Mouse (Mus musculus) heart, postnatal 4 days (tissue): ENCODE measurements at regions not wholly inside any gene's neighbourhood (a gene's known extent, or its start where the extent isn't known, plus 50 kb on each side); places are given as distances from the start of the nearest gene placed in this dataset.
A peak's percentile ranks its signal among the peaks of the same experiment; 100 is the strongest.

Experiments
- DNase-seq: peaks from one replicate; pipeline ENCODE4 v3.0.0; 2021

DNA sequence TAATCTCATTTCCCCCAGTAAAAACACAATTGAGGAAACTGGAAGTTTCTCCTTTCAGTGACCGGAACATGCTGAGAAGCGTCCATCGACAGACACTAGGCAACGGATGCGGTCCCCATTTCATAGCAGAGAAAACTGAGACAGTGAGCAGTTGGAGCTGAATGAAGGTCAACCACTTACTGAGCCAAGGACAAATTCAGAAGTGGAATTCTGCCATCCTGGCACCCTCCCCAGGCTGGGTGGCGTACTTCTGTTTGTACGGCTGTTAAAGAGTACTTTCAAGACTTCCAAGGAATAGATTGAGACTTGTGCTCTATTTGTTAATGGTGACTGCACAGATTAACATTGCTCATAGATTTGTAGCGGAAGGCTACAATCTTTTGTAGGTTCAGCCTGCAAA lies 54.2 kb upstream of the Bhlhe40 start:
- DNase-seq, result peak; percentile 25

DNA sequence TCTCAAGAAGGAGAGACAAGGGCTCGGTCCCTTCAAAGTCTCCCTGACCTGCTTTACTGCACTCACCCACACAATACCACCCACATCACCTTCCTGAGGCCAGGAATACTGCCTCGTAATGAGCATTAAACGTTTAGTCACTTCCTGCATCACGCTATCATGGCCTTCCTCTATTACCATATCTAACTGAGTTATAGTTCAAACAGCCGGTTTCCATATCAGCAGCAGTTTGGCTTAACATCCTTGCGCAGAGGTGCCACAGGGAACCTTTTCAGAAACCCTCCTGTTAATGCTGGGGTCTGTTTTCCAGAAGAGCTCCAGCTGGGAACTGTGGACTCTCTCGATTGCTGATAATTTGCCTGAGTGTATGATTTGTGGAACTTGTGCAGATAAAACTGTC lies 52.1 kb upstream of the Bhlhe40 start:
- DNase-seq, result no peak
